In genomic region chr16:55820916-55821570, GRCm38 (mm10) we compare ENCODE assay signal across 7 mouse cellular contexts. TPM values are rescaled to one million over a fixed set of nuclear protein-coding genes. Genes with fewer than 3 reads are reported as not detected.
DNase-seq lines count a peak whose midpoint lies in the region; ATAC-seq and TF ChIP-seq lines count a peak whose summit lies in the region.

No protein-coding gene starts in this region.

- H3K36me3 ChIP-seq in heart, embryonic 16.5 days (ENCODE audit: control insufficient read depth, insufficient read depth): peaks cover 20% of the 10 kb centered on the region
- H3K36me3 ChIP-seq in macrophage (ENCODE audit: inconsistent target): peaks cover 23% of the 10 kb centered on the region

- H3K4me1 ChIP-seq in heart, embryonic 16.5 days (ENCODE audit: control insufficient read depth, insufficient read depth, low read length): peaks cover 26% of the 10 kb centered on the region

- DNase-seq in retina, embryonic 14.5 days (ENCODE audit: low spot score): peak; percentile 46
- DNase-seq in retina, postnatal 1 day: no peak
- peak; percentile 46 for DNase-seq in brain, embryonic 14.5 days (ENCODE audit: low read depth)
- peak; percentile 21 to 30 for DNase-seq in thymus, postnatal 36 days
- DNase-seq in cerebellum, postnatal 4 days (ENCODE audit: low spot score in 2 of 2): no peak

- peaks cover 55% of the 10 kb centered on the region for H3K79me2 ChIP-seq in macrophage (ENCODE audit: inconsistent target)

- peak overlapping the region; percentile 98 for H3K4me3 ChIP-seq in heart, embryonic 16.5 days (ENCODE audit: low read length)
- H3K4me3 ChIP-seq in macrophage (ENCODE audit: inconsistent target): peak overlapping the region; percentile 72

- H3K27ac ChIP-seq in heart, embryonic 16.5 days (ENCODE audit: low read length): peak overlapping the region; percentile 92
- peak overlapping the region; percentile 73 for H3K27ac ChIP-seq in macrophage

- peak overlapping the region; percentile 88 for H3K4me2 ChIP-seq in heart, embryonic 16.5 days (ENCODE audit: low read depth, low read length)

- TF ChIP-seq CTCF in brain, embryonic 14.5 days (IDR thresholded peaks at IDR 0.05; ENCODE audit: borderline replicate concordance, extremely low read depth, insufficient read depth, insufficient read length): no peak

- no peak for TF ChIP-seq POLR2A in brain, embryonic 14.5 days (IDR thresholded peaks at IDR 0.05; ENCODE audit: borderline replicate concordance, extremely low read depth, insufficient read depth, insufficient read length, poor library complexity, severe bottlenecking)

- ATAC-seq in heart, embryonic 16.5 days (replicated peaks; ENCODE audit: extremely low read depth, insufficient read depth, low FRiP score): no peak

- 14% methylated on average over 20 of the region's 20 CpGs for WGBS in heart, embryonic 16.5 days
- WGBS in macrophage (ENCODE audit: missing documents): 2% methylated on average over 20 of the region's 20 CpGs

- no peaks in the 10 kb centered on the region for H3K9me3 ChIP-seq in heart, embryonic 16.5 days (replicated peaks; ENCODE audit: control insufficient read depth, low read length)

- peak overlapping the region; percentile 87 for H3K9ac ChIP-seq in heart, embryonic 16.5 days (ENCODE audit: low read length)

- no peaks in the 10 kb centered on the region for H3K27me3 ChIP-seq in heart, embryonic 16.5 days (ENCODE audit: control insufficient read depth, insufficient read depth, low read length)

RNA-seq across cellular contexts. Expression of gene Nfkbiz, which starts 17.7 kb away (rescaled TPM):
- polyA plus RNA-seq in brain, embryonic 14.5 days (2012; rRNA removed): 2.5 and 2.7 TPM in 2 replicates
- 2.9 and 3.2 TPM in 2 replicates for polyA plus RNA-seq in heart, embryonic 16.5 days (2015; fragmentation: Nextera tagmentation; extraction: Ambion mirVana)
- 1,000 to 10,000 TPM in 8 of 26 experiments, 100 to 1,000 TPM in 12, 10 to 100 TPM in 6; 25.5 to 2,554 (median 658) TPM for total RNA-seq in macrophage (2018; cell fraction: chromatin; rRNA removed)
- total RNA-seq in macrophage (2018; cell fraction: cytosol; rRNA removed): 1,000 to 10,000 TPM in 3 of 26 experiments, 100 to 1,000 TPM in 14, 10 to 100 TPM in 7, 1 to 10 TPM in 2; 5.7 to 1,436 (median 318) TPM
- total RNA-seq in macrophage (2018; cell fraction: nucleus; rRNA removed): 1,000 to 10,000 TPM in 12 of 26 experiments, 100 to 1,000 TPM in 10, 10 to 100 TPM in 4; 23.7 to 2,534 (median 904) TPM
- 3.7 to 10.8 TPM (median 4.2 TPM) in 3 replicates for polyA plus RNA-seq in macrophage (2018)

Comparison
In these comparisons a context has a peak if more than half of its experiments do, and no peak if none do; other contexts are left out.
1. DNase-seq: peak in retina, embryonic 14.5 days (single experiment), brain, embryonic 14.5 days (single experiment) and thymus, postnatal 36 days (2 of 2); none in retina, postnatal 1 day (single experiment) and cerebellum, postnatal 4 days (0 of 2).